In the genomic region with DNA sequence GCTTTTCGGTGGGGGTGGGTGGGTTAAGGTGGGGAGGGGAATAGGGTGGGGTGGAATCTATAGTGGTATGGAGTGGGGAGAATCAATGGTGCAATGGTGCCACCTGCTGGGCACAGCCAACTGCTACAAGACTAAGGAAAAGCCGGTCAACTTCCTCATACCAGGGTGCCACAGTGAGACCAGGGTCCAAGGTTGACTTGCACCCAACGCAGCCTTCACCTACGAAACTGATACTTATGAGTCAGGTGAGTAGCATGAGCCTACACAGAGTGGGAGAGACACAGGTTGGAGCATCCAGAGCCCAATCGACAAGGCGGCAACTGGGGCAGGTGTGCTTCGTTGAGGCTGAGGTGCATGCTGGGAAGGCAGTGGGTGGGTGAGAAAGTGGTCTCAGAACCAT, we compare ENCODE assay signal across 7 mouse cellular contexts. TPM values are rescaled to one million over a fixed set of nuclear protein-coding genes. Genes with fewer than 3 reads are reported as not detected.
DNase-seq lines count a peak whose midpoint lies in the region; ATAC-seq lines count a peak whose summit lies in the region.

No protein-coding gene starts in this region.

- H3K9me3 ChIP-seq in hindbrain, embryonic 16.5 days (ENCODE audit: control insufficient read depth, low read length): no peaks in the 10 kb centered on the region

- WGBS in hindbrain, embryonic 16.5 days: 8% methylated on average over 7 of the region's 7 CpGs

- no peak overlapping the region for H3K27ac ChIP-seq in hindbrain, embryonic 16.5 days (ENCODE audit: low read depth, low read length)

- peak; percentile 73 for ATAC-seq in frontal cortex, adult (ENCODE audit: low TSS enrichment)
- ATAC-seq in hindbrain, embryonic 16.5 days: peak; percentile 78
- peak; percentile 96 for ATAC-seq in megakaryocyte, adult 5-6 weeks (ENCODE audit: poor library complexity, severe bottlenecking)

- peak overlapping the region; percentile 24 for H3K4me3 ChIP-seq in hindbrain, embryonic 16.5 days (ENCODE audit: low read length)

- peak overlapping the region; percentile 57 for H3K4me2 ChIP-seq in hindbrain, embryonic 16.5 days (ENCODE audit: low read length)

- H3K27me3 ChIP-seq in hindbrain, embryonic 16.5 days (replicated peaks; ENCODE audit: control insufficient read depth, insufficient read depth, low read length): no peaks in the 10 kb centered on the region

- DNase-seq in R1 (ENCODE audit: low read depth, low spot score): peak; percentile 66
- peak; percentile 79 for DNase-seq in cerebellum, adult 9-10 months
- DNase-seq in layer of hippocampus, postnatal 36 days: peak; percentile 49 to 60
- DNase-seq in right cerebral cortex, postnatal 14 days: peak; percentile 77

- no peaks in the 10 kb centered on the region for H3K36me3 ChIP-seq in hindbrain, embryonic 16.5 days (ENCODE audit: control insufficient read depth, insufficient read depth, low read length)

- peaks cover 3% of the 10 kb centered on the region for H3K4me1 ChIP-seq in hindbrain, embryonic 16.5 days (ENCODE audit: control insufficient read depth, insufficient read depth, low read depth, low read length)

- peak overlapping the region; percentile 47 for H3K9ac ChIP-seq in hindbrain, embryonic 16.5 days (ENCODE audit: low read depth, low read length)

RNA-seq across cellular contexts. Expression of a gene that starts 1.0 kb away (rescaled TPM):
- 13.9 and 22.8 TPM in 2 replicates for polyA plus RNA-seq in hindbrain, embryonic 16.5 days (2015; fragmentation: Nextera tagmentation; extraction: Ambion mirVana)
- 10 to 100 TPM; 10.1 to 10.2 TPM for total RNA-seq in layer of hippocampus, postnatal 36 days (2021)
- total RNA-seq in megakaryocyte, adult 5-6 weeks (2015): 7.3 and 8.4 TPM in 2 replicates
- 12.7 and 13.9 TPM in 2 replicates for total RNA-seq in megakaryocyte, adult 5-6 weeks (2017)

RNA-seq across cellular contexts. Expression of a gene that starts 25.0 kb away (rescaled TPM):
- 0.34 and 0.37 TPM in 2 replicates for polyA plus RNA-seq in hindbrain, embryonic 16.5 days (2015; fragmentation: Nextera tagmentation; extraction: Ambion mirVana)
- 1 to 10 TPM; 1.1 to 1.2 TPM for total RNA-seq in layer of hippocampus, postnatal 36 days (2021)
- total RNA-seq in megakaryocyte, adult 5-6 weeks (2015): not detected in 2 replicates
- not detected in 2 replicates for total RNA-seq in megakaryocyte, adult 5-6 weeks (2017)

RNA-seq across cellular contexts. Expression of a gene that starts 57.7 kb away (rescaled TPM):
- polyA plus RNA-seq in hindbrain, embryonic 16.5 days (2015; fragmentation: Nextera tagmentation; extraction: Ambion mirVana): 27.3 and 31.4 TPM in 2 replicates
- total RNA-seq in layer of hippocampus, postnatal 36 days (2021): 10 to 100 TPM; 48.6 to 48.8 TPM
- 1.1 TPM in 2 replicates for total RNA-seq in megakaryocyte, adult 5-6 weeks (2015)
- 0.73 and 0.89 TPM in 2 replicates for total RNA-seq in megakaryocyte, adult 5-6 weeks (2017)

Comparison
In these comparisons a context has a peak if more than half of its experiments do, and no peak if none do; other contexts are left out.
1. RNA of a gene that starts 57.7 kb away (total RNA-seq): 48.6 to 48.8 TPM in layer of hippocampus, postnatal 36 days; 0.73 to 1.1 TPM in megakaryocyte, adult 5-6 weeks; every median in the first group is over 10 times any median in the second.
2. Peak in every context shown above with its lines, with median percentiles within 50 percentile points of each other: DNase-seq and ATAC-seq.